Mouse (Mus musculus): ENCODE measurements around the gene Cmas.

Cmas gene

DNA sequence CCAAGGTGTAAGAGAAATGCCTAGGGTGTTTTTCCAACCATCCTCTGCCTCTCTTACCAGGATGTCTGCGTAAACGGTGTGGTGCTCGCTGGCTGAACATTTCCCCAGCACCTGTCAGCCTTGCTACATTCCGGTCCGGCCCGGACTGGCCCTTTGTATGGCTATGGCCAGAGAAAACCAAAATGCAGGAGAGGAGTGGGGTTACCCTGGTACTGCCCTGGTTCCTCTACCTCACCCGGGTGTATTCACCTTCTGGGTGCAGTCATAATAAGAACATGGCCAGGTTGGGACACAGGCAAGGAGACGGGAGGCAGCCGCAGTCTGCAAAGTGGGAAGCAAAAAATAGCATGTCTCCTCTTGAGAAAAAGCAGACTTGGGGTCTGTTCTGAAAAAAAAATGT is 38.6 kb downstream of the Cmas start:
- no peak for DNase-seq

GRCm38 (mm10) chr6:142795655-142796441 is 39.4 kb downstream of the Cmas start:
- no peak for DNase-seq

GRCm38 (mm10) chr6:142797996-142798395 is 41.5 kb downstream of the Cmas start:
- DNase-seq, result no peak

DNA sequence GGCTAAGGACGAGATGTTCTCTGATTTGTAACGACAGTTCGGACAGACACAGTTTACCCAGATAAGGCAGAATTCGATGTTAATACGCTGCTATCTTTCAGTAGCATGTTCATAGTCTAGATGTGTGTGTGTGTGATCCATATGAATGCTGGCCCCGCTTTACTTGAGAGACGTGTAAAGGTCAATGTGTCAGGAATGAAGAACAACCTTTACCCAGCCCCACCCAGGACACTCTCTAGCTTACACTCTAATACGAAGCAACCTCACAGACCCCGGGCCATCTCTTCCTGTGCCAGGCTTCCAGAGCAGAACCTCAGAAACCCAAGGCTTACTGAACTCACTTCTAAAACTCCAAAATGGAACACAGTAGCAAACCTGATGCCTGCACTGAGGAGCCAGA is 42.4 kb downstream of the Cmas start:
- no peak for DNase-seq

DNA sequence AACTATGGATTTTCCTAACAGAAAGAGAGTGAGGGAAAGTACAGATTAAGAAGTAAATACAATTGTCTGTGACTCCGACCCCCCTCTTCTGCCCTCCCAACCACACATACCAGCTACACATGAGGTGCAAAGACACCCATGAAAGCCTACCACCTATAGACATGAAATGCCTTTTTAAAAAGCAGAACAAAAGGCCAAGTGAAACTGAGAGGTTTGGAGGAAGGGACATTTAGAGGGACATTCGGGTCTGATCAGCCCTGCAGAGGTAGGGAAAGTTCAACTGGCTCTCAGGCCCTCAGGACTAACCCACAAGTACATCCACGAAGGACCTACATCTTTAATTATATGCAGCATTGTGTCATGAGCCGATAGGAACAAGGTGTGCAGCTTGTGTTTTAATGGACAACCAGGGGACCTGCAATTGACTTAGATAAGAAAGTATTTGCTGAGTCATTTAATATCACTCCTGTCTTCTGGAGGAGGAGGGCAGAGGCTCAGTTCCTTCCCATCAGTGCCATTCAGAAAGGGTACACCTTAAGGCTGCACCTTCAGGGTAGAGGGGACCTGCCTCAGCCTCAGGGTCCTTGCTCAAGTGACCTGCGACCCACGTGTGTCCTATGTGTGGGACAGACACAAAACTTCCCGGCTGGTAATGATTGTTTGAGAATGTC is 43.4 kb downstream of the Cmas start:
- no peak for DNase-seq

DNA sequence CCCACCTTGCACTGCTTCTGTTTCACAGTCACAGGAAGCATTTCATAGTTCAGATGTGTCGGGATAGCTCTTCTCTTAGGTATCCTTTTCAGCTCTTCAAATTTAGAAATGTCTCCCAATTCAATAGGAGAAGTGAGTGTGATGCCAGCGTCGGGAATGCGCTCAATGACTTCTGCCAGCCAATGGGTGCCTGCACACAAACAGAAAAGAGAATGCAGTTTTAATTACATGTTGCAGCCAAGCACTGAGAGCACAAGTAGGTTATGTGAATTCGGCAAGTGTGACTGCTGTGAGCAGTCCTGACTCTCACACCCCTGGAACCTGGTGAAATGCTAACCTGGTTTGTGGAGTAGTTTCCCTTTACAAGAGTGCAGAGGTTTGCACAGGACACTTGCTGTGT is 45.2 kb downstream of the Cmas start:
- DNase-seq, result no peak

- DNase-seq, result no peak
Observed at GRCm38 (mm10) chr6:142802617-142803525, 46.4 kb downstream of the Cmas start.

DNA sequence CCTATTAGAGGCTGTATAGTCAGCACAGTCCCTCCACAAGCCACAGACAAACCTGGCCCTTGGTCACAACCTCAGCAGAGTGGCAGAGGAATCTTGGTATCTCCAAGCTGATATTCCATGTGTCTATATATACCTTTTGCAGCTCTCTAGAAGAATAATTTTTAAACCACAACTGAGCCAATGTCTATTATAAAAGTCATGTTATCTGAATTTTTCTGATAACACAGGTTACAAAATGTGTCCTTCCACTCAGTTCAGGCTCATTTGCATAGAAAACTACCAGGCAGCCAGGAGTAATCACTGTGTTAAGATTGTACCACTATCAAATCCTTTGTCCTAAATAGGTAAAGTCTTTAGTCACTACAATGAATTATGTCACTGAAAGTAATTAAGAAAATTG is 47.9 kb downstream of the Cmas start, which contains the start of gene Sult6b2:
Sult6b2 (minus strand) TSS at position 101 of the 400 bp plus-strand sequence.
- no peak for DNase-seq

DNA sequence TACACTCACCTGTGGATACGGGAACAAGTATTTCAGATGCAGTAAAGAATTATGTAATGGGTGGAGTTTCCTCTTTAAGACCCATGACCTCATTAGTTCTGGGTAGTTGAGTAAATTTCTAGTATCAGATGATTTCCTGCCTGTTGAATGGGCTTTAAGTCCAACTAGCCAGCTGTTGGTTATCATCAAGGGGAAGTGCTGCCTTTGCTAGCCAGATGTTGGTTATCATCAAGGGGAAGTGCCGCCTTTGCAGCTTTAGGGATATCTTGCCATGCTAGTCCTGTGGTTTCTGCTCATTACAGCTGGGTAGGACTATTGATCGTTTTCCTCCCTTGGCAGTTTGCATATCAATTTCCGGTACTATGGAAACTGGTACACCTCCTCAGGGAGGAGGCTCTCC is 49.8 kb downstream of the Cmas start:
- DNase-seq, result no peak

- DNase-seq, result no peak
Observed at GRCm38 (mm10) chr6:142809373-142810098, 53.0 kb downstream of the Cmas start.

GRCm38 (mm10) chr6:142810239-142810638 is 53.8 kb downstream of the Cmas start:
- no peak for DNase-seq

DNA sequence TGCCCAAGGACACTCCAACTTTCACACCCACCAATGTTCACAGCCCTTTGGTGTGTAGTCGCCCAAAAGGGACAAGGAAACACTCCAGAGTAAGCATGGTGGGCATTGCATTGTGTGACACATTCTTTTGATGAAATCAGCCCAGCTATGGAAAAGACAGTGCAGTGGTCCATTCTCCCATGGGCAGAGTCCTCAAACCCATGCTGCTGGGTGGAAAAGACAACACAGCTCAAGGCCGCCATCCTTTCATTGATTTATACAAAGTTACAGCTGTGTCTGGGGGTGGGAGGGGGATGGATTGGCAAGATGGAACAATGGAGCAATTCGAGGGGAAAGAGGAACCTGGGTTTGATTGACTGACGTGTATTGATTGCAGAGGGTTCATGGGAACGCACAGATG is 56.5 kb downstream of the Cmas start:
- DNase-seq, result no peak

DNA sequence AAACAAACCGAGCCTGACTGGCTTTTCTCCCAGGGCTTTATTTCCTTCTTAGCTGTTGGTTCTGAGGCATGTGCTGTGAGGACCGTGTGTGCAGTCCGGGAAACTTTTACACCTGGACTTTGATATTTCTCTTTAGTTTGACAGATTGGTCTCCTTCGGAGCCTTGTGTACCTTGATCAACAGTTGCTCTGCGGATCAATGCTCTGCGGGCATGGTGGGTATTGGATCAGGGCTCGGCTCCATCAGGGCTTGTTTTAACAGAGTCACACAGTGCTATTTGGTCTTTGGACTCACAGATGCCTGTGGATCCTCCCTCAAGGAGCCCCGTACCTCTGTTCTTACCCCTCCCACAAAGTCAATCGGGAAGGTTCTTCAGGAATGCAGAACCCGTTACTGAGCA is 57.5 kb downstream of the Cmas start:
- no peak for DNase-seq

DNA sequence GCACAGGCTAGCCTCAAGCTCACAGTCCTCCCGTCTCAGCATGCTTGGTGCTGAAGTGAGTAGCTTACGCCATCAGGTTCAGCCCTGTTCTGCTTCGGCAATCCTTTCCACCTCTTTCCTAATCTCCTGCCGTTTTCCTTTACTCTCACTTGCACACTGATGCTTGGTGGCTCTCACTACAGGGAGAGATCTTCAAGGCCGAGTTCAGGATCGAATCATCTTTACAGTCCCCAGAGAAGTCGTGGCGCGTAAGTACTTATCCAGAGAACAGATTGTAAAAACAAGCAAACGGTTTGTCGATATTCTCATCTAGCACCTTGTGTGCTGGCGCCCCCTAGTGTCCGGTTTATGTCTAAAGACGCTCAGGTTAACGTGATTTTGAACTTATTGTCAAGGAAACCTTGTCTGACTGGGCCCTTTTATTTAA is 58.0 kb downstream of the Cmas start:
- peak; percentile 90 for DNase-seq

DNA sequence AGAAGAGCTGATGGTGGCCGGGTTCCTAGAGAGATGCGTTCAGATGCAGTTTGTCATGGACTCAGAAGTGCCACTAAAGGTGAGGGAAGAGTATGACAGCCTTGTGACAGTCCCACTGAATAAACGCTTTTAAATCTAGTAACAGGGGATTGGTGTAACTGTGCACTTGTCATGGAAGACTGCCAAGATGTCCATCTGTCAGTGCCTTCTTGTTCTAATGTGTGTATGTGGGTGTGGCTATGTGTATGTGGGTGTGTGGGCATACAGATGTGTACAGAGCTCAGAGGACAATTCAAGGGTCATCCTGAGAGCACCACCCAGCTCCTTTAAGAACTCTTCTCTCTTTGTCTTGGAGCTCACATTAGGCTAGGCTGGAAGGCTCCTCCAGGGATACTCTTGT is 59.0 kb downstream of the Cmas start:
- DNase-seq, result no peak

GRCm38 (mm10) chr6:142818306-142818705 is 61.8 kb downstream of the Cmas start:
- DNase-seq, result no peak

GRCm38 (mm10) chr6:142823008-142823787 is 66.7 kb downstream of the Cmas start:
- DNase-seq, result no peak

All from retina, postnatal 1 day (tissue).